Mouse (Mus musculus): ENCODE results near the gene Adam15.

DNA sequence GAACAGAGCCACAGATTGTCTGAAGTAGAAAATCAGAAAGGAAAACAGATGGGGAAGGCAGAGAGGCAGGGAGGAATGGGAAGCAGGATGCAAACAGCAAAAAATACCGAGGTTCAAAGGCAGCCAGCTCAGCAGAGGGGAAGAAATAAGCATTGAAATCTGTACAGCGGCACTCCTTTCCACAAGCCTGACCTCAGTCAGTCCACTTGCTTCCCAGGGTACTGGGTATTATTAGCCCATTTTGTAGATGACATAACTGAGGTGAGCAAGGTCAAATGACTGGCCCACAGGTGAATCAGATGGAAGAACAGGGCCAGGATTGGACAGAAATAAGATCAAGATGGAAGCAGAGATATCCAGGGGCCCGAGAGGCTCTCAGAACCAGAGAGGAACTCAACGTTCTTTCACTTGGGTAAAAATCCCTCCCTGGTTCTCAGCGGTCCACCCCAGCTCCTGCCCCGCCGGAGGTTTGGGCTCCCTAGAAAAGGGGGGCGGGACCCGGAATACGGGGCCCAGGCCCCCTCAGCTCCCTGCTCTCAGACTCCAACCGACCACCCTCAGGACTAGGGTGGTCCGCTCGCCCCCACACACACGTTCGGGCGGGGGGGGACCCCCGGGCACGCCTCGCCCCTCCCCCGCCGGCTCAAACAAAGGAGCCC, 12.6 kb downstream of the Adam15 start:
- TF ChIP-seq POLR2A (IDR thresholded peaks at IDR 0.05; ENCODE audit: borderline replicate concordance, extremely low read depth, insufficient read depth, insufficient read length, poor library complexity, severe bottlenecking) = no peak
- no peak for TF ChIP-seq CTCF (IDR thresholded peaks at IDR 0.05; ENCODE audit: borderline replicate concordance, extremely low read depth, insufficient read depth, insufficient read length)

Measured in brain, embryonic 14.5 days (tissue).